Mouse (Mus musculus): ENCODE results near the gene Trp53i11.

The Trp53i11 gene

DNA sequence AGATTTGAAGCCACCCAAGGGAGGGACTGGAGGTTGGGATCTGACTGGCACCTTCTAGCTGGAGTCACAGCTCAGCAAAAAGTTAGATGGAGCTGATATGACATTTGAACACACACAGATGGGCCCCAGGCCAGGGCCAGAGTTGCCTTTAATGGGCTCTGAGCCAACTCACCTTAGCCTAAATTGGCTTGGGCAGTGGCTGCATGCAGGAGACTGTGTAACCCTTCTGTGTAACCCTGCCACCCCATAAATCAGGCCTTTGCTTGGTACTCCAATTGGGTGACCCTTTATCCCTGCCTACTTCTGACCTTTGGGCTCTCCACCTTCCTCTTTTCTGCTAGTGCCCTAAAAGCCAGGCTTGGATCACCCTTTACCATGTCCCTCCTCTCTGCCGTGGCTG lies 49.7 kb downstream of the Trp53i11 start:
- no peak for DNase-seq (ENCODE audit: low read depth, low spot score)

DNA sequence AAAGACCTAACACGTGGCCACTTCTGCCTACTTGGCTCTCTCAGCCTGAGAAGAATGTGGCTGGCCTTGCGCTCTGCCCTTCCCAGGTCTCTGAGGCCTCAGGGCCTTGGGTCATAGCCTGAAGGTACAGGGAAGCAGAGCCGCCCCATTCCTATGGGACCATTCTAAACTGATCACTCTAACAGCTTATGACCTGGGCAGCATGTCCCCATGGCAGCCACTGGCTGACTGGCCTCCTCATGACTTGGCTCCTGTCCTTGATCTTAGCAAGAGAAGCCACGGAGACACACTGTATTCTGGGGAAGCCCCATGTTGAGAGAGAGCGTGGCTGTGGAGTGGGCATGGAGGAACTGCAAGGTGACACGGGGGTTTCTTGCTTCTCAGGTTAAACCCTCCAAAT lies 51.5 kb downstream of the Trp53i11 start:
- DNase-seq (ENCODE audit: low read depth, low spot score) = no peak

DNA sequence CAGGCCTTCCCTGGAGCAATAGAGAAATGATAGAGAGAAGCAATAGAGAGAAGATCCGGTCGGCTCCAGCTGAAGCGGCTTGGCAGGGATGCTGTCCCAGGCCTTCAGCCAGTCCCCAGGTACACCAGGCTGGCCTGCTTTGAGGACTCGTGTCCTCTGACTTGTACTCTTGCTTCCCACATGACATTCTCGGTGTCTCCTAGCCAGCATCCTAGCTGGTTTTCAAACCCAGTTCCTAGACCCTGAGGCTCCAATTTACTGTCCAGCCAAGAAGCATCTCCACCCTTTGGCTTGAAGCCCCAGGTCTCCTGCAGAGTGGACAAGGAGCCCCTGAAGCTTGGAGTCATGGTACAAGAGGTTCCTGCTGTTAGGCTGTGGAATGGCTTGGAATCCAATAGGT lies 54.8 kb downstream of the Trp53i11 start:
- DNase-seq (ENCODE audit: low read depth, low spot score) = no peak

DNA sequence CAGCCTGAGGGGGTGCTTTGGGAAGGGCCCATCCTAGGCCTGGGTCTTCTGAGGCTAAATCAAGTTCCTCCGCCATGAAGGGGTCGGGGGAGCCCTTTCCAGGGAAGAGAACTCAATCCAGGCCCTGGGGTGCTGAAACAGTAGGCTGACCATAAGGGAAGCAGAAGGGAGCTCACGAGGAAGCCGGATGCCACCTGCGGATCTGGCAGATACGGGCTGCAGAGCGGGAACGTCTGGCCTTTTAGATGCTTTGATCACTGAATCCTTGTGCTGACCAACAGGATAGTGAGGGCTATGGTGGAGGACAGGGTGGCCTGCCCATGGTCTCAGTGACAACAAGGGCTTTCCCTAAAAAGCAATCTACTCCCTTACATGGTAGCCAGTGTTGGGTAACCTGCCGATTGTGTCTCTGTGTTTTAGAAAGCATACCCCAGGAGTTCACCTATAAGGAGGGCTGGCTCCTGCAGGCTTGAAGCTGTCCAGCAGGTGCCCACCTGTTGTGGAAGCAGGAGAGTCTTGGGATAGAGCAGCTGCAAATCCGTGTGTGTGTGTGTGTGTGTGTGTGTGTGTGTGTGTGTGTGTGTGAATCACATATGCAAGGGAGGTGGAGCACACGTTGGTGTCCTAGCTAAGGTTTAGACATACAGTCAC lies 56.2 kb downstream of the Trp53i11 start:
- no peak for DNase-seq (ENCODE audit: low read depth, low spot score)

DNA sequence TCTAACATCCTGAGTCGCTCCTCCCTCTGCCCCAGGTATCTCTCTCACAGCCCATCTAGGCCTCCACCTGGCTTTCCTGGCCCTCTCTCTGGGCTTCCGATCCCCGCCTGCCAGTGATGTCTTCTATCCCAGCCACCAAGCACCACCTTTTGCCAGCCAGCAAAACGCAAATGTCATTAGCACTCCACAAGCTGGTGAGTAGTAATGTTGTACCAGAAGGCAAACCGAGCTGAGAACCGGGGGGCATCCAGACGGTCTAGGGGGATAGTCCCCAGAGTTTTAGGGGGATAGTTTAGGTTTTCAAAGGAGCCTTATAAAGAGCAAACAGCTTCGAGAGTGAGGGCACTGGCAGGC lies 56.7 kb downstream of the Trp53i11 start:
- no peak for DNase-seq (ENCODE audit: low read depth, low spot score)

DNA sequence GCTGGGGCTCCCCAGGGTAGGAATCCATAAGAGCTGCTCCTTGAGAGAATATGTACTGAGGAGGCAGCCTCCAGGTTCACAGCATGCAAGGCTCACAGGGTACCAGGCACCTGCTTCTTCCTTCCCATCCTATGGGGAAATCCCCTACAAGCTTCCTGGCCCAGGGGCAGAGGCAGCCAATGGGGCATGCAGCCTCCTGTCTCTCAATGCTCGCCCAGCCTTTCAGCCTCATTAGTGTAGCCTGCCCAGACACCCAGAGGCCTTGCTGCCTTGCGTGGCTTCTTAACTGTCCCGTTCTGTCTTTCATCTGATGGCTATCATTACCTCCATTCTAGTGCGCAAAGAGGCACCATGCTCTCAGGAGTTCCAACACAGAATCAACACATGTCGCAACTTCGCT lies 61.7 kb downstream of the Trp53i11 start:
- DNase-seq (ENCODE audit: low read depth, low spot score) = no peak

DNA sequence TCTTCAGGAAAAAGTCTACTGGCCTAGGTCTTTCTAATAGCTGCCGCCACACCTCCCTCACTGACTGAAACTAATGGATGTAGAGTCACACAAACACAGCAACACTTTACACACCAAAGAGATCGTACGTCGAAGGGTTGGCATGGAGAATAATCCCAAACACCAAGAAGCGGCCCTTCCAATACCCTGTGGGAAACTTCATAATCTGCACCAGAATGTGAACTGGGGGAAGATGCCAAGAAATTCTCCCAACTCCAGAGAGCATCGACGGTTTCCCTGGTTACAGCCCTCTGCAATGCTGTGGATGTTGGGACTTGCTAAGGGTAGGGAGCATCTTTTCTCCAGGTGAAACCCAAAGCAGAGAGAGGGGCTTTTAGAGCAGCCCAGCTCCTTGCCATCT lies 63.3 kb downstream of the Trp53i11 start:
- DNase-seq (ENCODE audit: low read depth, low spot score) = no peak

Measured in ES-CJ7 (cell line).